Mouse (Mus musculus) C2C12 (cell line): ENCODE results near the gene Pla2r1. TPM values are rescaled to one million over a fixed set of nuclear protein-coding genes. Genes with fewer than 3 reads are reported as not detected.

Experiments used
- H3K27me3 ChIP-seq: one replicate; pipeline ENCODE4 v1.6.1; 2011; ENCODE audit not compliant: control insufficient read depth, insufficient read depth, insufficient read length
- H3K36me3 ChIP-seq: one replicate; pipeline ENCODE4 v1.6.1; 2011; ENCODE audit not compliant: control insufficient read depth, insufficient read depth
- H3K4me3 ChIP-seq: one replicate; pipeline ENCODE4 v1.5.1; 2011; ENCODE audit warnings: mild to moderate bottlenecking, control low read depth; ENCODE audit not compliant: poor library complexity, insufficient read depth, severe bottlenecking
- H3K79me2 ChIP-seq: one replicate; pipeline ENCODE4 v1.6.1; 2011; ENCODE audit not compliant: control insufficient read depth, insufficient read depth
- H3K79me3 ChIP-seq: one replicate; pipeline ENCODE4 v1.6.1; 2011; ENCODE audit warnings: low read depth, control low read depth
- H3ac ChIP-seq: one replicate; pipeline ENCODE3; 2011; ENCODE audit warnings: low read depth; ENCODE audit not compliant: control insufficient read depth, insufficient read length
- CEBPB ChIP-seq: IDR thresholded peaks from one replicate; pipeline ENCODE4 v1.6.1; 2011; ENCODE audit warnings: low read depth, mild to moderate bottlenecking, control low read depth, moderate library complexity
- CTCF ChIP-seq: IDR thresholded peaks from one replicate; pipeline ENCODE4 v1.5.1; 2011; ENCODE audit not compliant: control insufficient read depth, insufficient read depth, insufficient read length
- FOSL1 ChIP-seq: IDR thresholded peaks from one replicate; pipeline ENCODE4 v1.8.0; 2011; ENCODE audit warnings: mild to moderate bottlenecking, low read length; ENCODE audit not compliant: poor library complexity, insufficient read depth, severe bottlenecking
- MAX ChIP-seq: IDR thresholded peaks from one replicate; pipeline ENCODE4 v1.6.1; 2011; ENCODE audit warnings: mild to moderate bottlenecking, control low read depth
- MYOD1 ChIP-seq: IDR thresholded peaks from one replicate; pipeline ENCODE4 v1.6.1; 2011; ENCODE audit warnings: low read depth; ENCODE audit not compliant: control insufficient read depth, insufficient read length
- MYOG ChIP-seq: IDR thresholded peaks from one replicate; pipeline ENCODE4 v1.6.1; 2011; ENCODE audit not compliant: control insufficient read depth, insufficient read length; ENCODE audit errors: extremely low read depth
- USF1 ChIP-seq: IDR thresholded peaks from one replicate; pipeline ENCODE4 v1.6.1; 2011; ENCODE audit warnings: low read depth, mild to moderate bottlenecking, control low read depth, moderate library complexity
- polyA plus RNA-seq: library from polyadenylated mRNA; unstranded; fragments of >200 nt; fragmentation: generic; extraction: Trizol; gene quantifications from one replicate; pipeline ENCODE4 v1.2.1, GENCODE M21; 2012; ENCODE audit warnings: missing spikeins

Gene Pla2r1
- polyA plus RNA-seq, 1 experiment = 0.48 TPM

- no peaks in the 10 kb centered on the region for H3K79me3 ChIP-seq
- H3K27me3 ChIP-seq = no peaks in the 10 kb centered on the region
- H3ac ChIP-seq = no peak overlapping the region
- TF ChIP-seq MAX (no peak), MYOG (no peak), USF1 (no peak), CTCF (no peak), MYOD1 (no peak), CEBPB (no peak), FOSL1 (no peak)
- H3K79me2 ChIP-seq = no peaks in the 10 kb centered on the region
- no peak overlapping the region for H3K4me3 ChIP-seq
- no peaks in the 10 kb centered on the region for H3K36me3 ChIP-seq
Observed at GRCm38 (mm10) chr2:60430315-60431021, 122.6 kb downstream of the Pla2r1 start.

GRCm38 (mm10) chr2:60418075-60418474 lies 135.0 kb downstream of the Pla2r1 start:
- Histone ChIP-seq H3K27me3 (no peaks in the 10 kb centered on the region), H3K4me3 (no peak overlapping the region), H3K36me3 (no peaks in the 10 kb centered on the region), H3K79me2 (no peaks in the 10 kb centered on the region), H3K79me3 (no peaks in the 10 kb centered on the region), H3ac (no peak overlapping the region)
- TF ChIP-seq CTCF (peak; percentile 55), MYOD1 (no peak)

GRCm38 (mm10) chr2:60414334-60414733 lies 138.8 kb downstream of the Pla2r1 start:
- Histone ChIP-seq H3K79me2 (no peaks in the 10 kb centered on the region), H3K27me3 (no peaks in the 10 kb centered on the region), H3K36me3 (no peaks in the 10 kb centered on the region), H3K4me3 (no peak overlapping the region), H3K79me3 (no peaks in the 10 kb centered on the region), H3ac (no peak overlapping the region)
- TF ChIP-seq MYOD1 = no peak
- no peak for TF ChIP-seq CEBPB

GRCm38 (mm10) chr2:60413006-60413650 lies 140.0 kb downstream of the Pla2r1 start:
- H3K79me2 ChIP-seq = no peaks in the 10 kb centered on the region
- TF ChIP-seq MAX (no peak), CTCF (no peak), MYOD1 (no peak), CEBPB (no peak), USF1 (no peak), FOSL1 (no peak), MYOG (no peak)
- no peak overlapping the region for H3ac ChIP-seq
- no peak overlapping the region for H3K4me3 ChIP-seq
- H3K36me3 ChIP-seq = no peaks in the 10 kb centered on the region
- no peaks in the 10 kb centered on the region for H3K79me3 ChIP-seq
- no peaks in the 10 kb centered on the region for H3K27me3 ChIP-seq

GRCm38 (mm10) chr2:60411181-60411580 lies 141.9 kb downstream of the Pla2r1 start:
- H3ac ChIP-seq = no peak overlapping the region
- TF ChIP-seq USF1 (no peak), MAX (no peak), CTCF (no peak), MYOG (no peak), FOSL1 (no peak), CEBPB (no peak), MYOD1 (no peak)
- H3K4me3 ChIP-seq = no peak overlapping the region
- H3K27me3 ChIP-seq = no peaks in the 10 kb centered on the region
- H3K36me3 ChIP-seq = no peaks in the 10 kb centered on the region
- H3K79me3 ChIP-seq = no peaks in the 10 kb centered on the region
- no peaks in the 10 kb centered on the region for H3K79me2 ChIP-seq
